Mouse (Mus musculus): ENCODE results near the gene Brpf1. TPM values are rescaled to one million over a fixed set of nuclear protein-coding genes. Genes with fewer than 3 reads are reported as not detected.
A peak's percentile ranks its signal among the peaks of the same experiment; 100 is the strongest.

Gene Brpf1
- 20.1 and 21.1 TPM in 2 replicates for polyA plus RNA-seq (2014; fragmentation: Nextera tagmentation; extraction: Ambion mirVana)

GRCm38 (mm10) chr6:113306986-113307349, at the start of gene Brpf1:
TSS of gene Brpf1 (plus strand) at chr6:113307137.
- H3K27ac ChIP-seq (ENCODE audit: low read length) = peak within 1 kb of the TSS; percentile 97
- H3K9me3 ChIP-seq (ENCODE audit: control insufficient read depth, low read depth, low read length) = no peaks in the 10 kb centered on the region
- H3K4me3 ChIP-seq (ENCODE audit: low read depth, low read length) = peak within 1 kb of the TSS; percentile 99
- peaks cover 6% of the 10 kb centered on the region for H3K4me1 ChIP-seq (ENCODE audit: control insufficient read depth, insufficient read depth, low read length)
- peak within 1 kb of the TSS; percentile 97 for H3K9ac ChIP-seq (replicated peaks; ENCODE audit: low read depth, low read length)
- no peaks in the 10 kb centered on the region for H3K27me3 ChIP-seq (ENCODE audit: control insufficient read depth, insufficient read depth, low read length)
- WGBS = 0% methylated on average over 32 of the region's 32 CpGs
- H3K4me2 ChIP-seq (replicated peaks; ENCODE audit: low read depth, low read length) = peak within 1 kb of the TSS; percentile 96
- peak; percentile 36; the same call in 1 of the 2 replicates for ATAC-seq (ENCODE audit: insufficient number of reproducible peaks, insufficient read depth, low FRiP score, low read depth)
- H3K36me3 ChIP-seq (ENCODE audit: control insufficient read depth, insufficient read depth, low read length) = peaks cover 17% of the 10 kb centered on the region

- Histone ChIP-seq H3K4me2 (replicated peaks; ENCODE audit: low read depth, low read length) (no peak overlapping the region), H3K27me3 (ENCODE audit: control insufficient read depth, insufficient read depth, low read length) (no peaks in the 10 kb centered on the region), H3K36me3 (ENCODE audit: control insufficient read depth, insufficient read depth, low read length) (peaks cover 64% of the 10 kb centered on the region), H3K9ac (replicated peaks; ENCODE audit: low read depth, low read length) (no peak overlapping the region), H3K4me1 (ENCODE audit: control insufficient read depth, insufficient read depth, low read length) (no peaks in the 10 kb centered on the region), H3K9me3 (ENCODE audit: control insufficient read depth, low read depth, low read length) (no peaks in the 10 kb centered on the region), H3K4me3 (ENCODE audit: low read depth, low read length) (no peak overlapping the region), H3K27ac (ENCODE audit: low read length) (no peak overlapping the region)
- no peak for ATAC-seq (ENCODE audit: insufficient number of reproducible peaks, insufficient read depth, low FRiP score, low read depth)
- WGBS = 89% methylated on average over 8 of the region's 8 CpGs
These were observed 45.6 kb upstream of the Brpf1 start for GRCm38 (mm10) chr6:113261174-113261858.

- Histone ChIP-seq H3K4me2 (replicated peaks; ENCODE audit: low read depth, low read length) (no peak overlapping the region), H3K27ac (ENCODE audit: low read length) (no peak overlapping the region), H3K27me3 (ENCODE audit: control insufficient read depth, insufficient read depth, low read length) (no peaks in the 10 kb centered on the region), H3K36me3 (ENCODE audit: control insufficient read depth, insufficient read depth, low read length) (peaks cover 72% of the 10 kb centered on the region), H3K9ac (replicated peaks; ENCODE audit: low read depth, low read length) (no peak overlapping the region), H3K4me1 (ENCODE audit: control insufficient read depth, insufficient read depth, low read length) (no peaks in the 10 kb centered on the region), H3K9me3 (ENCODE audit: control insufficient read depth, low read depth, low read length) (no peaks in the 10 kb centered on the region), H3K4me3 (ENCODE audit: low read depth, low read length) (no peak overlapping the region)
- WGBS = 90% methylated on average over 6 of the region's 6 CpGs
- ATAC-seq (ENCODE audit: insufficient number of reproducible peaks, insufficient read depth, low FRiP score, low read depth) = no peak
These were observed 43.4 kb upstream of the Brpf1 start for GRCm38 (mm10) chr6:113263531-113263930.

GRCm38 (mm10) chr6:113264429-113264828, 42.5 kb upstream of the Brpf1 start:
- Histone ChIP-seq H3K4me2 (replicated peaks; ENCODE audit: low read depth, low read length) (no peak overlapping the region), H3K4me1 (ENCODE audit: control insufficient read depth, insufficient read depth, low read length) (no peaks in the 10 kb centered on the region), H3K4me3 (ENCODE audit: low read depth, low read length) (no peak overlapping the region), H3K36me3 (ENCODE audit: control insufficient read depth, insufficient read depth, low read length) (peaks cover 75% of the 10 kb centered on the region), H3K27ac (ENCODE audit: low read length) (no peak overlapping the region), H3K9me3 (ENCODE audit: control insufficient read depth, low read depth, low read length) (no peaks in the 10 kb centered on the region), H3K27me3 (ENCODE audit: control insufficient read depth, insufficient read depth, low read length) (no peaks in the 10 kb centered on the region), H3K9ac (replicated peaks; ENCODE audit: low read depth, low read length) (no peak overlapping the region)
- WGBS = 86% methylated on average over 8 of the region's 8 CpGs
- ATAC-seq (ENCODE audit: insufficient number of reproducible peaks, insufficient read depth, low FRiP score, low read depth) = no peak

- no peak for ATAC-seq (ENCODE audit: insufficient number of reproducible peaks, insufficient read depth, low FRiP score, low read depth)
- peaks cover 76% of the 10 kb centered on the region for H3K36me3 ChIP-seq (ENCODE audit: control insufficient read depth, insufficient read depth, low read length)
- no peaks in the 10 kb centered on the region for H3K27me3 ChIP-seq (ENCODE audit: control insufficient read depth, insufficient read depth, low read length)
- no peaks in the 10 kb centered on the region for H3K4me1 ChIP-seq (ENCODE audit: control insufficient read depth, insufficient read depth, low read length)
- no peak overlapping the region for H3K4me2 ChIP-seq (replicated peaks; ENCODE audit: low read depth, low read length)
- no peak overlapping the region for H3K27ac ChIP-seq (ENCODE audit: low read length)
- no peak overlapping the region for H3K9ac ChIP-seq (replicated peaks; ENCODE audit: low read depth, low read length)
- H3K4me3 ChIP-seq (ENCODE audit: low read depth, low read length) = no peak overlapping the region
- no peaks in the 10 kb centered on the region for H3K9me3 ChIP-seq (ENCODE audit: control insufficient read depth, low read depth, low read length)
- 87% methylated on average over 7 of the region's 7 CpGs for WGBS
These were observed 39.8 kb upstream of the Brpf1 start for GRCm38 (mm10) chr6:113266996-113267655.

DNA sequence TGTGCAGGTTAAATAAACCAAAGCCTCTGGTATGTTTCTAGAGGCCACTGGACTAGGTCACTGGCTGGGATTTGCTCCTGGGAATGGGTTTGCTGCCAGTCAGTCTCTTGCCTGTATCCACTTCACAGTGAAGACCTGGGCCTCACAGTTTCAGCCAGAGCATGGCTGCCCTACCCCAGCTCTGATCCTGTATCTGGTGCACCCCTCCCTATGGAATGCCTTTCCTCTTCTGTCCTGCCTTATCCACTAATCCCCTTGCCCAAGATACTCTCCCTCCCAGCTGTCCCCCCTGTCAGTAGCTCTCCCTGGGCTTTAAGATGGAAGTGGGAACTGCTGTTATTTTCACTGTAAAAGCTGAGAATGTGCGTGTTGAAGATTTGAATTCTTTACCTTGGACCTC, 38.9 kb upstream of the Brpf1 start:
- Histone ChIP-seq H3K36me3 (ENCODE audit: control insufficient read depth, insufficient read depth, low read length) (peaks cover 77% of the 10 kb centered on the region), H3K9ac (replicated peaks; ENCODE audit: low read depth, low read length) (no peak overlapping the region), H3K4me3 (ENCODE audit: low read depth, low read length) (no peak overlapping the region), H3K27me3 (ENCODE audit: control insufficient read depth, insufficient read depth, low read length) (no peaks in the 10 kb centered on the region), H3K4me1 (ENCODE audit: control insufficient read depth, insufficient read depth, low read length) (no peaks in the 10 kb centered on the region), H3K4me2 (replicated peaks; ENCODE audit: low read depth, low read length) (no peak overlapping the region), H3K9me3 (ENCODE audit: control insufficient read depth, low read depth, low read length) (no peaks in the 10 kb centered on the region), H3K27ac (ENCODE audit: low read length) (no peak overlapping the region)
- no peak for ATAC-seq (ENCODE audit: insufficient number of reproducible peaks, insufficient read depth, low FRiP score, low read depth)
- 90% methylated on average over 1 of the region's 1 CpGs for whole genome bisulfite sequencing

DNA sequence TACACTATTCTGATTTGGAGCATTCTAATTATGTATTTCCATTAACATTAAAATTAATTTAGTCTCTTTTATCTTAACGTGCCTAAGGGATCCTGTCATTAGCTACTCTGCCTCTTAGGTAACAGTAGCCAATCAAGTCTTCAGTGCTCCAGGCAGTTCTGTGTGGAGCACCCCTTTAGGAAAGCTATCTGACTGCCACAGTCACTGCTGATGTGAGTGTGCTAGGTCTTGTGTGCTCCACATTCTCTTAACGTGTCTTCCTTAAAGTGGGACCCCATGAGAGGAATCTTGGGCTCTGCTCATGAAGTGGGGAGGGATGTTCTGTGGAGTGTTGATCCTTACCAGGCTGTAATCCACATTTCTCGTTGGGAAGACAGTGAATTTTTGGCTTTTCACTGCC, 34.6 kb upstream of the Brpf1 start:
- Histone ChIP-seq H3K4me2 (replicated peaks; ENCODE audit: low read depth, low read length) (no peak overlapping the region), H3K9me3 (ENCODE audit: control insufficient read depth, low read depth, low read length) (no peaks in the 10 kb centered on the region), H3K36me3 (ENCODE audit: control insufficient read depth, insufficient read depth, low read length) (peaks cover 46% of the 10 kb centered on the region), H3K9ac (replicated peaks; ENCODE audit: low read depth, low read length) (no peak overlapping the region), H3K4me3 (ENCODE audit: low read depth, low read length) (no peak overlapping the region), H3K27ac (ENCODE audit: low read length) (no peak overlapping the region), H3K4me1 (ENCODE audit: control insufficient read depth, insufficient read depth, low read length) (no peaks in the 10 kb centered on the region), H3K27me3 (ENCODE audit: control insufficient read depth, insufficient read depth, low read length) (no peaks in the 10 kb centered on the region)
- 81% methylated on average over 3 of the region's 3 CpGs for WGBS
- ATAC-seq (ENCODE audit: insufficient number of reproducible peaks, insufficient read depth, low FRiP score, low read depth) = no peak

GRCm38 (mm10) chr6:113276846-113277245, 30.1 kb upstream of the Brpf1 start:
- peaks cover 15% of the 10 kb centered on the region for H3K36me3 ChIP-seq (ENCODE audit: control insufficient read depth, insufficient read depth, low read length)

More at GRCm38 (mm10) chr6:113276846-113277245, 30.1 kb upstream of the Brpf1 start:
- no peak overlapping the region for H3K4me3 ChIP-seq (ENCODE audit: low read depth, low read length)
- no peaks in the 10 kb centered on the region for H3K9me3 ChIP-seq (ENCODE audit: control insufficient read depth, low read depth, low read length)
- H3K4me1 ChIP-seq (ENCODE audit: control insufficient read depth, insufficient read depth, low read length) = no peaks in the 10 kb centered on the region
- H3K27me3 ChIP-seq (ENCODE audit: control insufficient read depth, insufficient read depth, low read length) = no peaks in the 10 kb centered on the region
- H3K9ac ChIP-seq (replicated peaks; ENCODE audit: low read depth, low read length) = no peak overlapping the region
- H3K27ac ChIP-seq (ENCODE audit: low read length) = no peak overlapping the region
- no peak for ATAC-seq (ENCODE audit: insufficient number of reproducible peaks, insufficient read depth, low FRiP score, low read depth)
- WGBS = 65% methylated on average over 4 of the region's 4 CpGs
- no peak overlapping the region for H3K4me2 ChIP-seq (replicated peaks; ENCODE audit: low read depth, low read length)
